Mouse (Mus musculus) ovary, postnatal 36 days (tissue): ENCODE results near the gene Gcnt7.
A peak's percentile ranks its signal among the peaks of the same experiment; 100 is the strongest.

Experiments
- DNase-seq: peaks from one replicate; pipeline ENCODE4 v3.0.0; 2022; ENCODE audit warnings: low spot score, mixed read lengths

Gcnt7 gene

DNA sequence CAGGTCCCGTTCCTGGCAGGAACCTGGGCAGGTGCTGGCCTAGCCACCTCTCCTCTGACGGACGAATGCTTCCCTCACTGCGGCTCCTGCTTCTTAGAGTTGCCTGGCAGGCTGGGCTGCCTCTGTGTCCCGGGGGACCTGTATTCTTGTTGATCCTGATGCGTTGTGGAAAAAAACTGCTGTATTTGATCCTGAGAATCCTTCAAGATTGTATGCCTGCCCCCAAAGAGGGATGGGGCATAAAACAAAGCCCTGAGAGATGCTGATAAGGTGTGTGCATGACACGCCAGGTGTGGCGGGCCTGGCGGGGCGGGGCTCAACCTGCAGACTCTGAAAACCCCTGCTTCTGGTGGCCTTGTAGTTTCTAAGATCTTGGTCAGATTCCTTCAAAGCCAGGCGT lies at the start of gene Gcnt7:
TSS of gene Gcnt7 (minus strand) at position 101 of the 400 bp plus-strand sequence.
- no peak for DNase-seq

DNA sequence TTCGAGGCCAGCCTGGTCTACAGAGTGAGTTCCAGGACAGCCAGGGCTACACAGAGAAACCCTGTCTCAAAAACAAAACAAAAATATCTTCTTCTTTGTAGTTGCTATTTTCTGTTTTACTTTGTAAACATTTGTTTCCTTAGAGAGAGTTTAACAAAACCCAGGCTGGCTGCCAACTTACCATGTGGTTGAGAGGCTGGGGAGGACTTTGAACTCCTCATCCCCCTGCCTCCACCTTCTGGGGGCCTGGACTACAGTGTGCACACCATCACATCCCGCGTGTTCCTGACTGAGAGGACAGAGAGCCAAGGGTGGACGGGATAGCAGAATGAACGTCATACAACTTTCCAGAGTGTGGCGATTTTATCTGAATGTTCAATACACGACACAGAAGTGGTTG lies 47.7 kb upstream of the Gcnt7 start:
- no peak for DNase-seq

DNA sequence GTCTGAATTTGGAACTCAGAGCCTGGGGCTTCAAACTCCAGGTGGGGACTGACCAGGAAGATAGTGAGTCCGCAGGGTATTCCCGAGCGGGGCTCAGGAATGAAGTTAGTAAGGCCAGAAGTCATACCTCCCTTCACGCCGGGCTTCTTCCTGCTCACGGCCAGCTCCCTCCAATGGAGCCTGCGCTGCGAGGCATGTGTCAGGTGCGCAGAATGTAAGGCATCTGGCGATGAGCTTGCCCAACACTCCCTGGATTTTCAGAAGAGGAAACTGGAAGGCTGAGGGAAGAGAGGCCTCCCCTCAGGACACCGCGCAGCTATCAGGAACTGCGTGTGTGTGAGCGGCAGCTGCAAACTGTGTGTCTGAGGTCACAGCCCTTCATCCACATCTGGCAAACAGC lies 43.8 kb upstream of the Gcnt7 start:
- DNase-seq: no peak

DNA sequence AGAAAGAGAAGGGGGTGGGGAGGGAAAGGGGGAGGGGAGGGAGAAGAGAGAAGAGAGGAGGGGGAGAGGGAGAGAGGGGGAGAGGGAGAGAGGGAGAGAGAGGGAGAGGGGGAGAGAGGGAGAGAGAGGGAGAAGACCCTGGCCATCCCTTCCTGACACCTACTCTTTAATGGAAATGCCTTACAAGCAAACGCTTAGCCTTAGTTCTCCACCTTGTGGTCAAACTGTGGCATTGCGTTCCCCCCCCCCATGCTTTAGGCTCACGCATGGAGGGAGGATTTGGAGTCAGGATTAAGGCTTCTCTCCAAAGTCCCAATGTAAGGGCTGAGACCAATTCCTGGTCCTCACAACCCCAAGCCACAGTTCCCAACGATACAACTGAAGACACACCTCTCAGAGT lies 42.9 kb upstream of the Gcnt7 start:
- no peak for DNase-seq

DNA sequence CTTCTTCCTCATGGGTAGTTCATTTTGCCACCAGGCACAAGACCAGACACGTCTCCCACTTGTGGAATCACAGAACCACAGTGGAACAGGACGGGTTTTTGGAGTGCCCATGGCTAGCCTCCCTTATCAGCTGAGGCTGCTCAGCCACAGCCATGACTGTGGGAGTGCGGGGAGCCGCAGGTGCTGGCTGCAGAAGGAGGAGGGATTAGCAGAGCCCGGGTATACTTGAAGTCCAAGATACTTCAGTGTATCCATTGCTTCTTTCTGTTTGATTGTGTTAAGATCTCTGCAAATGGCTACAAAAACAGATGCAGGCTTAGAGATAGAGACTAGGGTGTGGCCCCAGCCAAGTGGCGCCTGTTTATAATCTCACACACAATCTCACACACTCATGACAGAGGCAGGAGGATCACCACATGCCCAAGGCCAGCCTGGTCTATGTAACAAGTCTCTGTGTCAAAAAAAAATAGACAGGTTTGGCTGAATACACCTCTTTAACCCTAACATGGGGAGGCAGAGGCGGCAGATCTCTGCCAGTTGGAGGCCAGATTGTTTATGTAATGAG lies 42.4 kb upstream of the Gcnt7 start:
- DNase-seq: no peak

DNA sequence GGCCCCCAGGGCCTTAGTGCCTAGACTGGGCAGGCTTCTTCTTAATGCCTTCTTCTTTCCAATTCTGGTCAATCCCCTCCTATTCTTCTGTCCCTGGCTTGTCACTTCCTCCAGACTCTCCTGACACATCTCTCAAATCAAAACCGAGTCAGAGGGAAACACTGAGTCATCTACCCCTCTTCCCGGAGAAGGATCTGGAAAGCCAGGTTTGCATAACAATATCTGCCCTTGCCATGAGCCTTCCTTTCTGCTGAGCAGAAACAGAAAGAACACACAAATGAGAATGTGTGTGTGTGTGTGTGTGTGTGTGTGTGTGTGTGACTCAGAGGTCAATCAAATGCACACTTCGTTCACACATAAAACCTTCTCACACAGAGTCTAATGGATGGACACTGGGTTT lies 40.4 kb upstream of the Gcnt7 start:
- no peak for DNase-seq

DNA sequence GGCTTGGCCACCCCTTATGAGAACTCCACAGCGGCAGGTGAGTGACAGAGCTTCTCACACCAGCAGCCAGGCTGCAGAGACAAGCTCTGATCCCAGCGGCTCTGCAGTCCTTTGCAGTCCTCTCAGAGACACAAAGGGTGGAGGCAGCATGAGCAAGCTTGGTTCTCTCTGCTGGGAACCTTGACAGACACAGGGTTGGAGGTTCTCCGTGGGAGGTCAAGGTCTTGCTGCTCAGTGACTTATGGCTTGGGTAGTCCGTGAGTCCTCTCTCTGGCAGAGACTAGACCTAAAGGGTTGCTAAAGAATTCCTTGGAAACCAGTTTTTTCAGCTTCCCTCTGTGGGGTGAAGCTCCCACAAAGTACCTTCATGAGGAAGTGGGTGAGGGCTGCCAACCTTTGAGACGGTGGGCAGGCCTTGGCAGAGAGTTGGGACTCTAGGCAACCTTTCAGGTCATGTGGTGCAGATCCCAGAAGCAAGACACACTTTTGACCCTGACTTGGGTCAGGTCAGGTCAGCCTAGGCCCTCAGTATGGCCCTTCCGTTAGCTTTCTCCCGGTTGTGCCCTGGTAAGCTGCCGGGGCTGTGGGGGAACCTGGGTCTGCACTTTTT lies 38.4 kb upstream of the Gcnt7 start:
- no peak for DNase-seq

DNA sequence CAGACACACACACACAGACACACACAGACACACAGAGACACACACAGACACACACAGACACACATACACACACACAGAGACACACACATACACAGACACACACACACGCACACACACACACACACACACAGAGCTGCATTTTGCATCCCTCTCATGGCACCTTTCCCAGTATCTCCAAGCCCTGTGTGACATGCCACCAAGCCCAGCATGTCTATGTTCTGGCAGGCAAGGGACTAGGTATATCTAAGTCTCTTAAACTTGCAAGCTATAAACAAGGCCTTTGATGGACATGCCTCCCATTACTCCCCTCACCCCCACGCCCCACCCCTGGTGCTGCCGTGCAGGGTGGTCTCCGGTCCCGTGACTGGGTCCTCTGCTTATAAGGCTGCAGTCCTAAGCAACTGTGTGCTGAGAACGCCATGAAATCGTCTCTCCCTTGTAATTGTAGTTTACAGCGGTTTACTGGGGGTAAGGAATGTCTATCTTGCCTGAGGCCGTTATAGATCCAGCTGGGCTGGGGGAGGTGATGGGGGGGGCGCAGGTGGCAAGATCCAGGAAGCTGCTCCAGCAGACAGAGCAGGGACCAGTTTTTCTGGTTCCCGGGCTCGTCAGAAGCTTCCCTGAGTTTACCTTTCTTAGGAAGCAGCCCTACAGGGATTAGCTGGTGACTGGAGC lies 26.4 kb upstream of the Gcnt7 start:
- no peak for DNase-seq

DNA sequence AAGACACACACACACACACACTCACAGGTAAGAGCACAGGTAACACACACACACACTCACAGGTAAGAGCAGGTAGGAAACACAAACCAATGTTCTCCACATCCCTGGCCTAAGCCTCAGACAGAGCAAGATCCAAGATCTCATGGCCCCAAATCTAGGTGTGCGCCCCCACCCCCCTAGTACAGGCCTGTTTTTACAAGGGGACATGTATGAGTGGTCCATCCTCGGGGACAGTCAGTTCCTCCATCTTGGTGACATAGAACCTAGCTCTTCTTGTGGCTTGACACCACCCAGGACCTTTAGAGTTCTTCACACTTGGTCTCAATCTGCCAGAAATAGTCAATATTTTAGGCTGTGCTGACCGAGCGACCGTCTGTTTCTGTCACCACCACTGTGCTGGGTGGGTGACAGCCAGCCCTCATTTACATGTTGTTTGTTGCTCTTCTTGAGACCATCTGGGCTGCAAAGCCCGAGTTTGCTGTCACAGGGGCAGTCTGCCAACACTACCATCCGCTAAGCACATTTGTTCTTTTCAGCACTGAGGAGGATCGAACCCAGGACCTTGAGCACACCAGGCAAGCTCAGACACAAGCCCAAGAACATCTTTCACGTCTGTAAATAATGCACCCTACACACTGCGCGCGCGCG lies 25.5 kb upstream of the Gcnt7 start:
- no peak for DNase-seq

DNA sequence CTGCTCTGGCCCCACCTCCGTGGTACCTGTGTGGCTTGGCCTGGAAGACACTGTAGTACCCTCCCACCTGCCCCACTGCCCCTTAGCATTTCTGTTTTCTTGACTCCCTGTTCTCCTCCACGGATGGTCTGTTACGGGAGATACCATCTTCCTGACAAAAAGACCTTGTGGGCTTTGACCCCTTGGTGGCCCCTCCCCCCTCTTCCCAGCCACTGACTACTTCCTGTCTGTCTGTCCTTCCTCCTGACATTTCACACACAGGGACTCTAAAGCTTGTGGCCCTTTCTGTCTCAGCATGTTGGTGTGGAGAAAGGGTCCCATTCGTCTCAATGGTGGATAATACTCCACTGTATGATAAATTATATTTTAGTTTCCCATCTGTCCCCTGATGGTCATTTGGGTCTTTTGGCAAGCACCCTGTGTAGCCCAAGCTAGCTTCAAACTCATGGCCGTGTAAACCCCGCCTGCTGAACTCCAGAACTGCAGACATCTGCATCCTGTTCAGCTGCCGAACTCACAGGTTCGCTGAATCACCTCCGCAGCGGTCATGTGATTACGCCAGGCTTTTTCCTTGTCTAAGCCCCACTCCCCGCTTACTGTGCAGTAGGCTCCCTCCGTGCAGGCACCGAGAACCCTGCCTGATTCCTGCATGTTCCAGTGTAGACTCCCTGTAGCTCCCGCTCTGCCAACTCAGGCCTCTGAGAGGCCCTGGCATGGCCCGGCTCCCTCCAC lies 23.4 kb upstream of the Gcnt7 start:
- DNase-seq: no peak

DNA sequence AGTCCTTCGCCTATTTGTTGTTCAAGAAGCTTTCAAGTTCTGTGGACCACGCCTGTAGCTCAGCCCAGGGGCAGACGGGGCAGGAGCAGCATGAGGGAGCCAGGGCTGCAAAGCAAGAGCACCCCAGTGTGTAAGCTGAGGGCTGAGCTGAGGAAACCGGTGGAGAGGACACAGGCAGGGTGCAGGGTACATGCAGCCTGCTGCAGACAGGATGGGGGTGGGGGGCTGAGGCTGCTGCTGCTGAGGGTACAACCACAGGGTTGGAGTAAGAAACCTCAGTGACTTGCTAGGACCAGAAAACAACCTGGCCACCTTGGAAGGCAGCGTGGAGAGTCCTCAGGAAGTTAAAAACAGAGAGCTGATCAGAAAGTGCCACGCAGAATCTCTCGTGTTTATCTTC lies 21.9 kb upstream of the Gcnt7 start:
- DNase-seq: no peak

DNA sequence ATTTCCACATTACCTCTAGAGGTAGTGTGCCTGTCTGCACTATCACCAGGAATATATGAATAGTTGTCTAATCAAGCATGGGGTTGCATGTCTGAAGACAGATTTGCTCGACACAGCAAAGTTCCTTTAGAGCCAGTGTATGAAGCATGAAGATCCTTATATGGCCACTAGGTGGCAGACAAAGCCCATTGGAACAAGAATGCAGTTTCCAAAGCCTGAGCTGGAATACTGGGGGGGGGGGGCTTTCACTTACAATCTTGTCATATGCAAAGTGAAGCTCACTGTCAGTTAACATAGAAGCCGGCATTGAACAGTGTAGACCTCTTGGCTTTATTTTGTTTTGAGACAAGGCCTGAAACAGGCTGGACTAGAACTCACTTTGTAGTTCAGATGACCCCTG lies 19.5 kb upstream of the Gcnt7 start:
- DNase-seq: no peak

DNA sequence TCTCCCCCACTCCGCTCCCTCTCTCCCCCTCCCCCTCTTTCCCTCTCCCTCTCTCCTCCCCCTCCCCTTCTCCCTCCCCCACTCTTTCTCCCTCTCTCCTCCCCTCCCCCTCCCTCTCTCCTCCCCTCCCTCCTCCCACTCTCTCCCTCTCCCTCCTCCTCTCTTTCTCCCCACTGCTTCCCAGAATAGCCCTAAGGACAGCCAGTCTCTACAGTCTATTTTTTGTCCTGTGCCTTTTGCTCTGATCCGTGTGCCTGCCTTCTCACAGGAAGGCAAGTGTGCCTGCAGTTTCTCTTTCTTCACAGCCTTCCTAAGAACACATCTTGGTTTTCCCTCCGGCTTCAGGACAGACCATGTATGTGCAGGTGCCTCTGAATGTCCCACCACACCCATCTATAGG lies 19.0 kb upstream of the Gcnt7 start:
- DNase-seq: no peak

DNA sequence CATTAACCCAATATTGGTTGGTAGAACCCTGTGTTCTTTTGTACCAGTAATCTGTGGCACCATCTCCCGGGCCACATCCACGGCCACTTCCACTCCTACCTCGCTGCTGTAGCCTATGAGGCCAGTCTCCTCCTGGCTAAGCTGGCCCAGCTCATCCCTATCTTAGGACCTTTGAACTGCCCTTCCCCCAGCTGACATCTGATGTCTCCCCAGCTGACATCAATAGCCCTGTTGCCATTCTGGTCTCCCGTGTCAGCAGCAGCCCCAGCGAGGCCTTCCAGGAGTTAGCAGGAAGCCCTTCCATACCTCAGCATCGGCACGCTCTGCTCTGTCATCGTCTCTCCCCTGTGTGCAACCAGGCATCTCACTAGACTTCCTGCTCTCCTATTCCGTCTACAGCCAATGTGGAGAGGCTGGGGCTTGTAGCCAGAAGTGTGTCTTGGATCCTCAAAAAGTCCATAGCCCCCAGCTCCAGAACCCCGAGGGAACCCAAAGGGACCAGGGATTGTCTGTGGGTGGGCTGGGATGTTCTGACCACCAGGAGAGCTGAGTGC lies 18.4 kb upstream of the Gcnt7 start:
- DNase-seq: no peak

DNA sequence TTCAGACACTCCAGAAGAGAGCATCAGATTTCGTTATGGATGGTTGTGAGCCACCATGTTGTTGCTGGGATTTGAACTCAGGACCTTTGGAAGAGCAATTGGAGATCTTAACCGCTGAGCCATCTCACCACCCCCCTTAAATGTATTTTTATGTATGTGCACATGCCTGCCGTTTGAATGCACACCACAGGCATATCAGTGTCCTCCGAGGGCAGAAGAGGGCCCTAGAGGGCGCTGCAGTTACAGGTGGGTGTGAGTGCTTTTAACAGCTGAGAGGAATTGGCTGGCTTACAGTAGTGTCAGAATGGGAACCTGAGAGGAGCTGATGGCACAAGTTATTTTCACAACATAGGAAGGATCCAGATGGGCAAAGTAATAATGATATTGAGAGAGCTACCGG lies 16.6 kb upstream of the Gcnt7 start:
- no peak for DNase-seq

DNA sequence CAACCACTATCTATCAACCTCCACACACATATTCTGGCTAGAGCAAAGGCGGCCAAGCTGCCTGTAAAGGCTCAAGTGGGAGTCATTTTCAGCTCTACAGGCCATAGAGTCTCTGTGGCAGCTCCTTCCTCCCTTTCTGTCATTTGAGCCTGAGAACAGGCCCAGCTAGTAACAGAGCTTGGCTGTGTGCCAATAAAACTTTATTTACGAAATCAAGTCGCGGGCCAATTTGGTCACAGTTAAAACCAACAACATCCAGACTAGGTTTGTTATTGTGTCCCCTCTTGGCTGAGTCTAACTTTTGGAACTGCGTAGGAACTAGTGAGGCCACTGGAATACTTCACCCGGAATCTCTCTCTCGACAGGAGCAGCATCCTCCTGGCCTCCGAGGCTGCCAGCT lies 15.2 kb upstream of the Gcnt7 start:
- no peak for DNase-seq

DNA sequence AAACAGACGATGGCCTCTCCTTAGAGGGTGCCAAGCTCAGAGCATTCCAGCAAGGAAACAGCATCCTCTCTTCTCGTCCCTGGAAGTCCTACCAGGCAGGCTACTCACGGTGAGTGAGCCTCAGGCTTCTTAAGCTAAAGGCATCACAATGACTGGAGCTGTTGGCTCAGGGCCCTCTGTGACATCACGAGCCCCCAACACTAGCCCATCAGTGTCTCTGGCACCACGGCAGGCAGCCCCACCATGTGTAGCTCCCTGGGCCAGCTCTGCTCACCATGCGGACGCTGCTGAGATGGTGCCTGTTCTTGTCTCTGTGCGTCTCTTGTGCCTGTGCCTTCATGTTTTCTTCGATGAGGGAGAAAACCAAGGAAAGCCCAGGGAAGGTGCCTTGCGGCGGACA lies 13.9 kb upstream of the Gcnt7 start, which contains the start of gene Fam209:
TSS of gene Fam209 (plus strand) at position 203 of the 400 bp plus-strand sequence.
- no peak for DNase-seq

DNA sequence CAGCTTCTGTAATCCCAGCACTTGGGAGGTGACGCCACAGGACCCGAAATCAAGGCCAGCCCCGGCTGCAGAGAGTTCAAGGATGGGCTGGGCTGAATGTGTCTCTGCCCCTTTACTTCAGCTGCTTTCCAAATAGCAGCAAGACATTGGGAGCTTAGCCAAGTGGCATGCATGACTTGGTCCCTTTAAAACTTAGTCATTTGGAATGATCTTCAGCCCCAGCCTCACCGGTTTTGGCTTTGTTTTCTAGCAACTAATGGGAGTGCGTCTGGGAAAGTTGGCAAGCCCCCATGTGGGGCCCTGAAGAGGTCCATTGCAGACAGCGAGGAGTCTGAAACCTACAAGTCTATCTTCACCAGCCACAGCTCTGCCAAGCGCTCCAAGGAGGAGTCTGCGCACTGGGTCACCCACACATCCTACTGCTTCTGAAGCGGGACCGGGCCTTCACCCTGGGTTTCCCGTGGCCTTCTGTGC lies 10.0 kb upstream of the Gcnt7 start:
- peak; percentile 33 for DNase-seq

DNA sequence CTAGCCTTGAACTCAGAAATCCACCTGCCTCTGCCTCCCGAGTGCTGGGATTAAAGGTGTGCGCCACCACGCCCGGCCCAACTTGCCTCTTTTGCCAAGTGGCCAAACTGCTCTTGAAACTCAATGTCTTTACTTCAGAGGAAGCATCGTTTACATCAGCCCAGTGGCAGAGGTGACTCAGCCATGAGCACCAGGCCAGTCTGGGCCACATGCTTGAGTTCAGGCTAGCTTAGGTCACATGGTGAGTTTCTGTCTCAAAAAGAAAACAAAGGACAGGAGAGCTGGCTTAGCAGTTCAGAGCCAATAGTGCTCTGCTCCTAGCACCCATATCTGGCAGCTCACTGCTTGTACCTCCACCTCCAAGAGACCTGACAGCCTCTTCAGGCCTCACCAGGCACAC lies 8.8 kb upstream of the Gcnt7 start:
- DNase-seq: no peak

DNA sequence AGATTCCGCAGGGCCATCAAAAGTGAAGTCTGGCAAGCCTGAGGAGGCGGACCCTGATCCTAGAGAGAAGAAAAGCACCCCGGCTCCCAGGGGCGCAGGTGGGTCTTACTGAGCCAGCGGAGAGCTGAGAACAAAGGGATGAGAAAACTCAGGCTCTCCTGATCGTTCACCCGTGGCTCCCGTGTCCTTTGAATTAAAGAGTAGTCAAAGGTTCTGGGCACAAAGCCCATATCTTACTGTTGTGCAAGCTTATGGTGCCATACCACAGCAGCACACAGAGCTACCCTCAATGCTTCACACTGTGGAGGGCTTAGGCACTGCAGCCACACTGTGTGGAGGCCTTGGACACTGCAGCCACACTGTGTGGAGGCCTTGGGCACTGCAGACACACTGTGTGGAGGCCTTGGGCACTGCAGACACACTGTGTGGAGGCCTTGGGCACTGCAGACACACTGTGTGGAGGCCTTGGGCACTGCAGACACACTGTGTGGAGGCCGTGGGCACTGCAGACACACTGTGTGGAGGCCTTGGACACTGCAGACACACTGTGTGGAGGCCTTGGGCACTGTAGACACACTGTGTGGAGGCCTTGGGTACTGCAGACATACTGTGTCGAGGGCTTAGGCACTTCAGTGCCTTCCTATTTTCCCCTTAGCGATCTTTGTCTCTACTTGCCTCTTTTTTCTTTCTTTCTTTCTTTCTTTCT lies 8.2 kb upstream of the Gcnt7 start:
- DNase-seq: no peak

DNA sequence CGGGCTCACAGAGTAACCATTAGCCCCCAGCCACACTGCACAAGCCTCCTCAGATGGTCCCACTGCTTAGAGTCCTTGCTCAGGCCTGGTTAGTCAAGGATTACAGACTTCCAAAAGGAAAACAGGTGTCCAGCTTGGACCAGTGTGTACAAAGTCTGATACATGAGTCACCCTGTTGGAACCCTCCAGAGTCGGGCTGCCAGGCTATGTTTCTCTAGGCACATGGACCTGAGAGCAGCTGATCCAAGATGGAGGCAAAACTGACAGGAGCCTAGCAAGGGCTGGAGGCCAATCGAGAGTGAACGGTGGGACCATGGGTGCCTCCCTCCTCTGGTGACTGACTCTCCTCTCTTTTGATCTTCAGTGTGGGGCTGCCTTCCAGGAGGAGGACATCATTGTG lies 4.4 kb upstream of the Gcnt7 start:
- no peak for DNase-seq

DNA sequence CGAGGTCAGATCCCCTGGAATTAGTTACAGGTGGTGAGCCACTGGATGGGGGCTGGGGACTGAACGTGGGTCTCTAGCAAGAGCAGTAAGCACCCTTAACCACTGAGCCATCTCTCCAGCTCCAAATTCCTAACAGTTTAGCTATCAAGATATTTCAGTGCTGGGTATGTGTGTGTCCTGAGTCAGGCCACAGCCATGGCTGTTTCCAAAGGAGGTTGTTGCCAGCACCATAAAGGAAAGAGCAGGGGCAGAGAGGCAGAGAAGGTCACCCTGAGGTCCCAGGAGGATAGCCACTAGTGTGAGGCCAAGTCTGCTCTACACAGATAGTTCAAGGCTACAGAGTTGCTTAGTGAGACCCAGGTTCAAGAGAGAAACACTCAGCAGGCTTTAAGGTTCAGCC lies 2.3 kb upstream of the Gcnt7 start:
- no peak for DNase-seq
